Mouse (Mus musculus) macrophage (primary cell): Measurements from ENCODE around the gene Slc36a1. TPM values are rescaled to one million over a fixed set of nuclear protein-coding genes. Genes with fewer than 3 reads are reported as not detected.

Experiments
- H3K27ac ChIP-seq: fragments of 350-480 bp; formaldehyde crosslinking; 2 replicates; pipeline ENCODE4 v1.9.0; 2021
- H3K36me3 ChIP-seq: fragments of 350-480 bp; formaldehyde crosslinking; 2 replicates; pipeline ENCODE4 v1.9.0; 2021; ENCODE audit errors: inconsistent target
- H3K4me3 ChIP-seq: fragments of 350-480 bp; formaldehyde crosslinking; 2 replicates; pipeline ENCODE4 v1.9.0; 2021; ENCODE audit errors: inconsistent target
- H3K79me2 ChIP-seq: fragments of 350-480 bp; formaldehyde crosslinking; 2 replicates; pipeline ENCODE4 v1.9.0; 2021; ENCODE audit errors: inconsistent target
- WGBS: methylation state at CpG from one replicate; pipeline ENCODE4 v1.1.7; 2026; ENCODE audit warnings: inconsistent platforms; ENCODE audit not compliant: missing documents; 5-methylcytosine and 5-hydroxymethylcytosine counted together
- polyA plus RNA-seq: library from polyadenylated mRNA; stranded (reverse); fragments of 250-400 nt; gene quantifications from 3 replicates; pipeline ENCODE4 v1.2.4, GENCODE M21; 2018; ENCODE audit warnings: inconsistent platforms

Slc36a1 gene
- polyA plus RNA-seq, 1 experiment from 2014 or later: 25.9 TPM

GRCm38 (mm10) chr11:55187292-55187691 lies 16.9 kb upstream of the Slc36a1 start:
- Histone ChIP-seq H3K79me2 (no peaks in the 10 kb centered on the region), H3K36me3 (no peaks in the 10 kb centered on the region)
- 26% methylated on average over 4 of the region's 4 CpGs for WGBS

DNA sequence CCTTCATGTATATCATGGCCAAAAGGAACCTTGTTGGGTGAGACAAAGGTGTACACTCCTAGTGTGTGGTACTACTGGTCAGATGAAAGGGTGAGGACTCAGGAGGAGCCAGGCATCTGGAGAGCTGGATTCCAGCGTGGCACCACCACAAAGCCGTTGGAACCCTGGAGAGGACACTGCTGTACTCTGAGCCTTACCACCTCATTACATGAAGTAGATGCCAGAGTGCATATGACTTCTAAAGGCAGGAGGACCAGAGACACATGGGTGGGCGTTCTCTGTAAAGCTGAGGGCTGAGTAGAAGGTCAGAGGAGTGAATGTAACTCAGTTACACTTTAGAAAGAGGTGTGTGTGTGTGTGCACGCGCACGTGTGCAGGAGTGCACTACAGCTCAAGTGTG lies 16.4 kb upstream of the Slc36a1 start:
- 94% methylated on average over 6 of the region's 6 CpGs for WGBS
- no peak overlapping the region for H3K4me3 ChIP-seq
- no peaks in the 10 kb centered on the region for H3K79me2 ChIP-seq

More at GRCm38 (mm10) chr11:55187292-55187691, 16.9 kb upstream of the Slc36a1 start:
- Histone ChIP-seq H3K27ac (no peak overlapping the region), H3K4me3 (no peak overlapping the region)

GRCm38 (mm10) chr11:55190216-55190615 lies 13.9 kb upstream of the Slc36a1 start:
- Histone ChIP-seq H3K79me2 (no peaks in the 10 kb centered on the region), H3K4me3 (no peak overlapping the region), H3K27ac (no peak overlapping the region), H3K36me3 (no peaks in the 10 kb centered on the region)
- WGBS: 87% methylated on average over 3 of the region's 3 CpGs

More for the DNA sequence above, 16.4 kb upstream of the Slc36a1 start:
- no peak overlapping the region for H3K27ac ChIP-seq
- no peaks in the 10 kb centered on the region for H3K36me3 ChIP-seq

GRCm38 (mm10) chr11:55197086-55197485 lies 7.1 kb upstream of the Slc36a1 start:
- Histone ChIP-seq H3K4me3 (no peak overlapping the region), H3K79me2 (no peaks in the 10 kb centered on the region), H3K27ac (no peak overlapping the region), H3K36me3 (no peaks in the 10 kb centered on the region)
- 17% methylated on average over 6 of the region's 6 CpGs for WGBS

GRCm38 (mm10) chr11:55197740-55198510 lies 6.2 kb upstream of the Slc36a1 start:
- Histone ChIP-seq H3K4me3 (no peak overlapping the region), H3K36me3 (no peaks in the 10 kb centered on the region), H3K27ac (no peak overlapping the region), H3K79me2 (no peaks in the 10 kb centered on the region)
- 11% methylated on average over 8 of the region's 8 CpGs for WGBS

GRCm38 (mm10) chr11:55204602-55205001 lies 452 bp downstream of the Slc36a1 start:
- under 1% methylated on average over 16 of the region's 17 CpGs for WGBS
- Histone ChIP-seq H3K4me3 (peak overlapping the region; percentile 99), H3K27ac (peak overlapping the region; percentile 75)

GRCm38 (mm10) chr11:55208001-55208690 lies 4.0 kb downstream of the Slc36a1 start:
- peak overlapping the region; percentile 8; the same call in 1 of the 2 replicates for H3K4me3 ChIP-seq
- H3K79me2 ChIP-seq: peaks cover 81% of the 10 kb centered on the region
- 23% methylated on average over 6 of the region's 6 CpGs for whole genome bisulfite sequencing
- peak overlapping the region; percentile 96 for H3K27ac ChIP-seq
- no peaks in the 10 kb centered on the region for H3K36me3 ChIP-seq

More at GRCm38 (mm10) chr11:55204602-55205001, 452 bp downstream of the Slc36a1 start:
- Histone ChIP-seq H3K36me3 (no peaks in the 10 kb centered on the region), H3K79me2 (peaks cover 46% of the 10 kb centered on the region)

GRCm38 (mm10) chr11:55209032-55209431 lies 4.9 kb downstream of the Slc36a1 start:
- H3K36me3 ChIP-seq: peaks cover 2% of the 10 kb centered on the region; the same call in 1 of the 2 replicates
- H3K79me2 ChIP-seq: peaks cover 90% of the 10 kb centered on the region
- H3K4me3 ChIP-seq: peak overlapping the region; percentile 8; the same call in 1 of the 2 replicates
- WGBS: 25% methylated on average over 1 of the region's 2 CpGs
- peak overlapping the region; percentile 96 for H3K27ac ChIP-seq

DNA sequence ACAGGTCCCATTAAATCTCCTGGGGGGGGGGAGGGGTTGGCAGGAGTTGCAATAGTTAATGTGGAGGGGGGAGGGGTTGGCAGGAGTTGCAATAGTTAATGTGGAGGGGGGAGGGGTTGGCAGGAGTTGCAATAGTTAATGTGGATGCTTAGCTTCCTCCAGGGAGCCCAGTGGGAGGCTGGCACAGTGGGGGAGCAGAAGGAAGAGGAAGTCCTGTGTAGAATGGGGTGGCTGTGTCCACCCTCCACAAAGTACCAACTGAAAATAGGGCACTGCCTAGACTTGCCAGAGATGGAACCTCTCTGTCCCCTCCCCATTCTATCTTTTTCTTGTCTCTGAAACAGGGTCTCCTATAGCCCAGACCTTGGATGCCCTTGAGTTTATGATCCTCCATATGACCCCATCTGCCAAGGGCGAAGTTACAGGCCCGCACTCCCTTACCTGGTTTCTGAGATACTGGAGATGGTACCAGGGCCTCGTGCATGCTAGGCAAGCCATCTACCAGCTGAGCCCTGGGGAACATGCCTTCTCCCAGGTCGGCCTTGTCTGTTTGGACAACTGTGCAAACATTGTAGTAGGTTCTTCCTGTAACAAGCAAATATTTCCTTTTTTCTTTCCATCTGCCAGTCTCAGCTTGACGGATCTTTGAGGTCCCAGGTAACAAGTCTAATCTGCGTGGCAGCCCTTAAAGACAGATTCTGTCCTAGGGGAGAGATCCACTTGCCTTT lies 5.6 kb downstream of the Slc36a1 start:
- 54% methylated on average over 6 of the region's 6 CpGs for WGBS
- Histone ChIP-seq H3K36me3 (peaks cover 7% of the 10 kb centered on the region; the same call in 1 of the 2 replicates), H3K79me2 (peaks cover 92% of the 10 kb centered on the region), H3K27ac (peak overlapping the region; percentile 96), H3K4me3 (no peak overlapping the region)

- Histone ChIP-seq H3K27ac (no peak overlapping the region), H3K4me3 (no peak overlapping the region), H3K79me2 (peaks cover 94% of the 10 kb centered on the region), H3K36me3 (peaks cover 32% of the 10 kb centered on the region)
- 94% methylated on average over 4 of the region's 4 CpGs for WGBS
Observed at GRCm38 (mm10) chr11:55213518-55213917, 9.4 kb downstream of the Slc36a1 start.

- peaks cover 89% of the 10 kb centered on the region for H3K79me2 ChIP-seq
- H3K36me3 ChIP-seq: peaks cover 37% of the 10 kb centered on the region
- H3K4me3 ChIP-seq: no peak overlapping the region
- WGBS: 84% methylated on average over 5 of the region's 5 CpGs
- no peak overlapping the region for H3K27ac ChIP-seq
Observed at GRCm38 (mm10) chr11:55214161-55214560, 10.0 kb downstream of the Slc36a1 start.

- no peak overlapping the region for H3K4me3 ChIP-seq
- H3K27ac ChIP-seq: no peak overlapping the region
- WGBS: 52% methylated on average over 3 of the region's 3 CpGs
- H3K36me3 ChIP-seq: peaks cover 45% of the 10 kb centered on the region
- H3K79me2 ChIP-seq: peaks cover 81% of the 10 kb centered on the region
Observed at GRCm38 (mm10) chr11:55214978-55215377, 10.8 kb downstream of the Slc36a1 start.

- no peak overlapping the region for H3K27ac ChIP-seq
- 84% methylated on average over 3 of the region's 4 CpGs for WGBS
- peaks cover 70% of the 10 kb centered on the region for H3K79me2 ChIP-seq
- H3K4me3 ChIP-seq: no peak overlapping the region
- peaks cover 56% of the 10 kb centered on the region for H3K36me3 ChIP-seq
Observed at GRCm38 (mm10) chr11:55216061-55216460, 11.9 kb downstream of the Slc36a1 start.

DNA sequence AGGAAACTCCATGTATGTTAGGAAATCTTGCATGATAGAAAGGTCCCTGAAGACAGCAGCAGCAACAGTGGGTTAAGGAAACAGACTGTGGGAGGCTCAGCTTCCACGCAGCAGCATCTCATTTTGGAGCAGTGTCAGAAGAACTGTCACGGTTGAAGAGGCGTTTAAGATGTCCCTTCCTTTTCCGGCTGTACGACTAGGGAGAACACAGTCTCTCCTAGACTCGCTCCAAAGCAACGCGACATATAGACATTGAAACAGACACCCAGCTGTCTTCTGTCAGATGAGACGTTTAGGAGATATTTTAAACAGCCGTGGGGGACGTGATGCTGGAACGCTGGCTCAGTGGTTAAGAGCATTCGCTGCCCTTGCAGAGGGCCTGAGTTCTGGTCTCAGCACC lies 12.7 kb downstream of the Slc36a1 start:
- WGBS: 96% methylated on average over 13 of the region's 13 CpGs
- Histone ChIP-seq H3K4me3 (no peak overlapping the region), H3K36me3 (peaks cover 63% of the 10 kb centered on the region), H3K27ac (no peak overlapping the region), H3K79me2 (peaks cover 62% of the 10 kb centered on the region)
